Mouse (Mus musculus): ENCODE measurements around the gene Creb5. TPM values are rescaled to one million over a fixed set of nuclear protein-coding genes. Genes with fewer than 3 reads are reported as not detected.

Creb5 gene
- polyA plus RNA-seq (2012; ENCODE audit: low replicate concordance) = 0.07 and 0.34 TPM in 2 replicates

GRCm38 (mm10) chr6:53287038-53287561, at the start of gene Creb5:
TSS of gene Creb5 (plus strand) at chr6:53287270.

Other genes starting within 250 kb of the Creb5 start
- gene Jazf1, start 218.6 kb upstream of the Creb5 start, polyA plus RNA-seq (2012; ENCODE audit: low replicate concordance) = 0.39 and 1.1 TPM in 2 replicates